Mouse (Mus musculus): ENCODE results near the gene Mdm1.
"Not testable (repeated sequence)": the region's sequence is repeated elsewhere in the genome, so short reads cannot be mapped to it uniquely, and the experiment has no call there.

The Mdm1 gene

DNA sequence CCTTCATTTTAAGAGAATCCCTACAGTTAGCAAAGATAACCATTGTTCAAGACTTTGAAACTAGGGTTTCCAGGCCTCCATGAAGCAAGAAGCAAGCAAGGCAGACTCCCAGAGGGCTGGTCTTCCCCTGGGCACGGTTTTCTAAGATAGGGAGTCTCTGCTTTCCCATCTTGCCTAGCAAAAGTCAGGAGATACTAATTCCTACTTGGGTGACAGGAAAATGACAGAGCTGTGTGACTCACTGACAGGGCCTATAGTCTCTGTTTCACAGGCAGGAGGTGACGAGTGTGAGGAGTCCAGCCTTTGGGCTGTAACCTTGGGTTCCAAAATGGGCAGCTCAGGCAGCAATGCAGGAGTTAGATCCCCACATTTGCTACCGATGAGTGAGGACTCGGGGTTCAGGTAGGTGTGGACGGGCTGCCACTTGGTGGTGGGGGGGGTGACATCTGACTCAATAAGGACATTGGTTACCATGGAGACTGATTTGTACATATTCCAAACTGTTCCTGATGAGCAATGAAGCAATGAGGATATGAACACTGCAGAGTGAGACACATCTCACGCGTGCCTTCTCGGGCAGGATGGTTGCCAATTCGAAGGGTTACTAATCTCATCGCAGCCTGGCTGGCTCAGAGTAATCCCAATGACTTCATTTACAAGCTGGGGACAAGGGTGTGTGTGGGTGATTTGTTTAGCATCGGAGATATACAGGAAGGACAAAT, 19.0 kb upstream of the Mdm1 start:
- no peak for DNase-seq (ENCODE audit: inconsistent age in 2 of 2, low spot score in 1 of 2)

DNA sequence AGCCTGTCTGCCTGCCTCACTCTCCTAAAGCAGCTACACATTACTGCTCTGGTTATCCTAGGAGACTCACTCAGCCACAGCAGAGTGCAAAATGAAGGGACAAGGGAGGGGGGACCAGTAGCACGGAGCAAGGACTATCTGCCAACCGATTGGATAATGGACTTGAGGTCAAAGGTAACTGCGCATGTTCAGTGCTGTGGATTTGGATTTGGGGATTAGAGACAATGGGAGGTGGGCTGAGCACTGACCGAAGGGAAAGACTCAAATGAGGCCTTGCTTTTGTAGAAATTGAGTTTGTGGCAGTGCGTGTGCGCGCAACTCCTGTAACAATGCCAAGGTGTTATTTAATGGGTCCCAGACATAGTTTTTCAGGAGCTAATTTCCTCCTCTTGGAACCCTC, 16.4 kb upstream of the Mdm1 start:
- no peak for DNase-seq (ENCODE audit: inconsistent age in 2 of 2, low spot score in 1 of 2)

DNA sequence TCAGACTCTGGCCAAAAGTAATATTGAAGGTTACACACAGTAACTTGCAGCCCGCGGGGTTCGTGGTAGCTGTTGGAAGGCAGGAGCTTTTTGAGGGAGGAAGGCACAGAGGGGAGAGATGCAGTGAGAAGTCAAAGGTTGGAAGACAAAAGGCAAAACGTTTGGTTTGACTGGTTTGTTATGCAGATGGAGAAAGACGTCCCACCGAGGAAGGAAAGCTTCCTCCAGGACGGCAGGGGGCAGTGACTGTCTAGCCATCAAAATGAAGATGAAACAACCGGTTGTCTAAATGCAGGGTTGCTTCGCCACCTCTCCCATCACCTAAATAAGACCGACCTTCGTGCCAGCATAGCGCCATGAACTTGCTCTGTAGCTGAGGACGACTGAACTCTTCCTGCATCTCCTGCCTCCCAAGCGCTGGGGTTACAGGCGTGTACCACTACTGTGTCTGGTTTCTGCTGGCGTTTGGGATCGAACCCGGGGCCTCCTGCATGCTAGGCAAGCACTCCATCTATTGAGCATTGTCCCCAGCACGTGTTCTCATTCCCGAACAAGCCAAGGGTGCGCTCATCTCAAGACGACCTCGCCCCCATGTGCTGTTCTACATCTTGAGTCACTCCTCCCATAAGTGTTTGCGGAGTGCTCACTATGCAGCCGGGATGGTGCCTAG, 15.7 kb upstream of the Mdm1 start:
- DNase-seq (ENCODE audit: inconsistent age in 2 of 2, low spot score in 1 of 2), result peak in 1 of 2 experiments; percentile 15

DNA sequence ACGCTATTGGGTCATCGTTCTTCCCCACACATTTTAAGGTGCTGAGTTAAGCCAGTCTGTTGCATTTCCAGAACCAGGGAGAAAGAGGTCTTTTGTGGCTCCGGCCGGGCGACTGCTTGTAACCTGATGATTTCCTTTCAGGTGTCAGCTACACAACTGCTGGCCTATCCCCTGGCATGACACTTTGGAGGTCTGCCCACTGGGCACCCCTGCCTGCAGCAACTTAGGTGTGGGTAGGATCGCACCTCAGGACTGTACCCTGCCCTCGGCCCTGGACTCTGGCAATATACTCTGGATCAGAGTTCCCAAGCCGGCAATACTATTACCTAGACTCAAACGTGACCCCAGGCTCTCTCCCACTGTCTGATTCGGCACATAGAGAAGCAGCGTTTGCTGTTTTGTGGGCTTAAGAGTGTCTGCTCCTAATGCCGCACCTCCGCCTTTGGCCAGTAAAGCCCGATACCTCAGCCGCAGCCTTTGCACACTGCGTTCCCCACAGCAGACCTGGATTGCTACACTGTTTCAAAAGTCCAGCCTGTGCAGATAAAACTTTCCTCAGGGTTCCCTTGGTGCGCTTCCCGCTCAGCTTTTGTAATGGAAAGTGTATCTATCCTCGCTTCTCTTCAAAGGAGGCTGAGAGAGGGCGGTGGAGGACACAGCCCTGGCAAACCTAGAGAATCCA, 12.5 kb upstream of the Mdm1 start:
- no peak for DNase-seq (ENCODE audit: inconsistent age in 2 of 2, low spot score in 1 of 2)

DNA sequence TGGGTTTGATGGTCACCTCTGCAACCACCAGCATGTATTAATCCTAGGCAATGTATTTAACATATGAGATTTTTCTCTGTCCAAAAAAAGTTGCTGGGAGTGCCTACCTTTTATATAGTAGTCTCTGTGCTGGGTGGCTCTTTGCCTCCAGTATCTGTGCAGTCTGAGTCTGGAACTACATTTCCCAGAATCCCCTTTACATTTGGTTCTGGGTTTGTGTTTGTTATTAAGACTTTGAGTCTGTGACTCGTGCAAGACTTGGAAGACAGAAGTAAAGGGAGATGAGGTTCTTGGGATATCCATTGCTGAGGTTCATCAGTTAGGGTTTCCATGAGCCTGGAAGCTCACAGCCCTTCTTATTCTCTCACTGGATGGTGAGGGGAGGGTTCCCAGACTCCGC, 11.6 kb upstream of the Mdm1 start:
- peak in 1 of 2 experiments; percentile 13 for DNase-seq (ENCODE audit: inconsistent age in 2 of 2, low spot score in 1 of 2)

DNA sequence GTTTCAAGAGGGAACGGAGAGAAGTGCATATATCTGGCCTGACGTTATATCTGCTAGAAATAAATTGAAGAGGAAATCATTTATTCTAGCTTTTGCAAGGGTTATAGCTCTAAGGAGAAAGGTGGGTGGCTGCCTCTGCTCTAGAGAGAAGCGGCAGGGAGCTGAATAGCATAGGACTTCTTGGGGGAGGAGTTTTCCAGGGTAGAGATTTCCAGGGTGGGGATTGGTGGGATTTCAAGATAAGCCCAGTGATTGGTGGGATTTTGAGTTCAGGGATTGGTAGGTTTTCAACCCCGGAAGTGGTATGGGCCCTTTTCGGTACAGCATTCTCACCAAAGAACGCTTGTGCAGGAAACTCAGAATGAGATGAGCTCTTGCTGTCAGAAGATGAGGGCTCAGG, 8.6 kb upstream of the Mdm1 start:
- DNase-seq (ENCODE audit: inconsistent age in 2 of 2, low spot score in 1 of 2), result no peak

DNA sequence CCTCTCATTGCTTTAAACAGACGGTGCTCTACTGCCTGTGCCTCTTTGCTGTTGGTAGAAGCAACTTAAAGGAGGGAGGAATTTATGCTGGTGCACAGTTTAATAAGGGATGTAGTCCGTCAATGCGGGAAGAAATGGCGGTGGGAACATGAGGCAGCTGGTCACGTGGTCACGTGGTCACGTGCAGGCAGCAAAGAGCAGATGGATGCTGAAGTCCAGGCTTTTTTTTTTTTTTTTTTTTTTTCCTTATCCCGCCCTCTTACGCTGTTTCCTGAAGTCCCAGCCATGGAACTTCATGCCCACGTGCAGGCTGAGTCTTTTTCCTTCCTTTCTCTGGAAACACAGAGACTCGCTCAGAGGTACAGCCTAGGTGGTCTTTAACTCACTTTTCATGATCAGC, 3.1 kb upstream of the Mdm1 start:
- no peak for DNase-seq (ENCODE audit: inconsistent age in 2 of 2, low spot score in 1 of 2)

DNA sequence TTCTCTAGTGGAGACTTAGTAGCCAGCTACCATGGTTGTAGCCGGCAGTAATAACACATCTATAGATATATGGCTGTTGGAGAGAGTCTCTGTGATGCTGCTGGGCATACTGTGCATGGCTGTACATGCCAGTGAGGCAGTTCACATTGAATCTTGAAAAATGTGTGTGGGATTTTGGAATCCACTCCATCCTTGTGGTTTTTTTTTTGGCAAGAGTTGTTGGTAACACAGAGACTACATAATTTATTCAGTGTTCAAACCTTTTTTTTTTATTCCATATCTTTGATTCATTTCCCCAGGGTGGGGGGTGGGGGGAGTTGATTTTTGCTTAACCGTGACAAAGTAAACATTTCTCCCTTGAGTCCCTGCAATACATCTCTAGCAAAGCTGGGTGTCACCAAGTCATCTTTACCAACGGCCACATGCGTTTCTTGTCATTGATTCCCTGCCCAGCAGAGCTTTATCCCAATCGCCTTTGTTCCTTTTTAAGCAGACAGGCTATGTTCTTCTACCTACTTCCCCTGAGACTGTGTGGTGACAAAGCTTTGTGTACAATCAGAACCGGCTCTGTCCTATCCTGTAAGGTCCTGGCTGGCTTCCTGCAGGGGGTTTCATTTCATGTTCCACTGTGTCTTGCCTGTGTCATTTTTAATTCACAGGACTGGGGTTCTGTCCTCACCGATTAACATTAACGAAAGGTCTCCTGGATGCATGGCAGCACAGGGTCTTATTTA, 1.6 kb upstream of the Mdm1 start:
- no peak for DNase-seq (ENCODE audit: inconsistent age in 2 of 2, low spot score in 1 of 2)

DNA sequence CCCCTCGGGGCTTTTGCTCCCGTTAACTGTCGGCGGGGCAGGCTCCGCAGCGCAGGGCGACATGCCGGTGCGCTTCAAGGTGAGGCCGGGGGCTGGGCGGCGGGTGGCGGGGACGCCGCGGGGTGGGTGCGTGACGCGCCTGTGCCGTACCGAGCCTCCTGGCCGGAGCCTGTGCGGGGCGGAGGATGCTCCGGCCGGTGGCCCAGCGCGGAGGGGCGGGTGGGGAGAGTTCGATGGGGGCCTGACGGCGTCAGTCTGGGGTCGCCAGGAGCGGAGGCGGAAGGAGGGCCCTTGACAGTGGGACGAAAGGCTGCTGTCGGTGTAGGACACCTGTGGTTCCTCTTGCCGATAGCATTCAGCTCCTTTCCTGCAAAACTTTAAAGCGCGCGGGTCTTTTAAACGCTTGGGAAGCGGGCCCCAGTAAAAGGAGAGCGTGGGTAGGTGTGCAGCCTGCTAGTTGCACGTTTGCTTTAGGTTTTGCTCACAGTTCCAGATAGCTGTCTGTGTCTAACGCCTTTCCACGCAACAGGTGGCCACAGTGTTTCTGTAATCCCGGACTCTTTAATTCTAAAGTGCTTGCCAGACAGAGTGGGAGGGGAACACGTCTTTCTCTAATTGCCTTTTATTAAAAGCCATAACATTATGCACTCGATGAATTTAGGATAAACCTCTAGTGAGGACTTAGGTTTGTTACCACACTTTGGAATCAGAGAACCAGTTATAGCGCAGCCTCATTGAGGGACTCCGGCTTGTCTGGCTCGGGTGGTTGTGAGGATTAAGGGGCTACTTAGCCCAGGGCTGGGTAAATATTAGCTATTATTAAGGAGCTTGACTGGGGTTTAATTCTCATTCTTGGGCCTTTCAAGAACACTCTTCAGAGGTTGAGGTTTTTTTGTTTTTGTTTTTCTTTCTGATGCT, 532 bp downstream of the Mdm1 start:
- DNase-seq (ENCODE audit: inconsistent age in 2 of 2, low spot score in 1 of 2), result no peak

DNA sequence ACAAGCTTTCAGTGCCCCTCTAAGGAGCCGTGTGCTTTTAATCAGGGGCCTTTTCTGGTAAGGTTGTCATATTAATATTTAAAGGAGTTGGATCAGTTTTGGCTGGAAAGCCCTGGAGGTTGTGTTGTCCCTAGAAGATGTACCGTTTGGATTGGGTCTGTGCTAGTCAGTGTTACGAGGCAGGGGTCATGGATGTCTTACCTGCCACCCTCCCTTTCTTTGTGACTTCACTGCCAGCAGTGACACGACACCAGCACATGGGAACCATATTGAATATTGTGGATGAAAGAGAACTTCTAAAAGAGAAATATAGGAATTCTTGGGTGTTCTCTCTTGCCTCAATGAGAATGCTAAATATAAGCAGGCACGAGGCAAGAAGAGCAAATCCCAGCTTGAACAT, 7.8 kb downstream of the Mdm1 start:
- no peak for DNase-seq (ENCODE audit: inconsistent age in 2 of 2, low spot score in 1 of 2)

DNA sequence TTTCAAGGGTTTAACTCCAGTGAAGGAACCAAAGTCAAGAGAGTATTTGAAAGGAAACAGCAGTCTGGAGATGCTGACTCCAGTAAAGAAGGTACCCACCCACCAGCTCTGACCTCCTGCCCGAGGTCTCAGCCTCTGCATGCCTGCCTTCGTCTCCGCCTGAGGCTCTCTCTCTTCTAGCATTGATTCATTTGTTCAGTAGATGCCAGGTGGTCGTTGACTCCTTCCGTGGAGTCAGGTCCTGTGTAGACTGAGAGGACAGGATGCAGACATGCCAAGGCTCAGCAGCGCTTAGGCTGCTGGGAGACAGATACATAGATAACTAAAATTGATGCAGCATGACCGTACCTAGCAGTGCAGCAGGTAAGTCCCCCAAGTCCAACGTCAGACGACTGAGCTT, 9.3 kb downstream of the Mdm1 start:
- no peak for DNase-seq (ENCODE audit: inconsistent age in 2 of 2, low spot score in 1 of 2)

DNA sequence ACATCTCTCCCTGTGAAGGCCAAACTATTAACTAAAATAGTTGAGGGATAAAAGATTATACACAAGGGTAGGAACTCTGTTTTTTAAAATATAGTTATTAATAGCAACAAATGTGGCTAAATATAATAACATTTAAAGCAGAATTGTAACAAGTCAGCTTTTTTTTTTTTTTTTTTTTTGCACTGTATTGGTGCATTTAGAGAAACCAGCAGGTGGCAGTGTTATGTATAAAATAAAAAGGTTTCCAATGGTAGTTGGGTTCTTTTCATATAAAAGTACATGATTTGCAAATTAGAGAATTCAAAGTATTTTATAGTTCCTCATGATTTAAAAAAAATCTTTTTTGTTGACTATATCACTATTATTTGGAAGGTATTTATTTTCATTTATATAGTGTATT, 14.3 kb downstream of the Mdm1 start:
- DNase-seq (ENCODE audit: inconsistent age in 2 of 2, low spot score in 1 of 2), result no peak

DNA sequence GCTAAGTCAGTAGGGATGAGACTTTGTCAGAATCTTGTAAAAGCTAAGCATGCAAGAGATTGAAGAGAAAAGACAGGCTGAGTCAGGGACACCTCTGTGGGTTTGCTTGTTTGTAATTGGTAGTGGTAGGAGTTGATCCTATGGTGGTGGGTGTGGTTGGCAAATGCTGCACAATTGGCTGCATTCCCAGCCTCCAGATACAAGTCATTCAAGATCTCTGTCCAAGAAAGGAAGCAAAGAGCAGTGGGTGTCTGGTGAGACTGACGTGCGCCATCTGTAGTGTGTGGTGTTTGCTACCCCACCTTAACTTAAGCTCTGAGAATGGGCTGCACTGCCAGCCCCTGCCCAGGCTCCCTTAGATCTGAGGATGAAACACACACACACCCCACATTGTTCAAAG, 19.5 kb downstream of the Mdm1 start:
- DNase-seq (ENCODE audit: inconsistent age in 2 of 2, low spot score in 1 of 2), result no peak

DNA sequence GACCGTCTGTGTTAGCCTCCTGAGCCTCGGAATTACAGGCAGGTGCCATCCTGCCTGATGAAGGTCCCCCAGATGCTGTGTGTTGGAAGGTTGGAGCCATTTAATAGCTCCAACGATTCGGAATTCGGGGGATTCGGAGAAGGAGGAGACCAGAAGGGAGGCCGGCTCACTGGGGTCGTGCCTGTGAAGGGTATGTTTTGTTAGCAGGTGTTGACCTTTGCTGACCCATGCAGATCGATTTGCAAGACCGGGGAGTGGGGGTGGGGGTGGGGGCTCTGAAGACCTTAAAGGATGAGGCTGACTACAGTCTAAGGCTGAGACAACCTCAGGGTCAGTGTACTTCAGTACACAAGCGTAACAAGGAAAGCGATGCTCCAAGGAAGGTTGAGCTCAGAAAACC, 27.6 kb downstream of the Mdm1 start:
- DNase-seq (ENCODE audit: inconsistent age in 2 of 2, low spot score in 1 of 2), result no peak

DNA sequence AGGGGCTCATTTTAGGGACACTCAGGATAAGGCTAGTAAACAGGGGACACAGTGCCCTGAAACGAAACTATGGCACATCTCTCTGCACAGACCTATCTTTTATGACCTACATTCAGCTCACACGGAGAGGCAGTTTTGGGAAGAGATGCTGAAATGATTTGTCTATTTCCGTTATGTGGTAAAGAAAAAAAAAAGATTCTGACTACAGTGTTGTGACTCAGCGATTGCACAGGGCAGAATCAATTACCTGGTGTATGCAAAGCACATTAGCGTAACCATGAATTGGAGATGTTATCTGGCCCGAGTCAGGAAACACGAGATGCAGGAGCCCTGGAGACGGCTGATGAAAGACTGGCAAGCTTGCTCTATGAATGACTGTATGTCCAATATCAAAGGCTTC, 30.8 kb downstream of the Mdm1 start:
- DNase-seq (ENCODE audit: inconsistent age in 2 of 2, low spot score in 1 of 2), result no peak

DNA sequence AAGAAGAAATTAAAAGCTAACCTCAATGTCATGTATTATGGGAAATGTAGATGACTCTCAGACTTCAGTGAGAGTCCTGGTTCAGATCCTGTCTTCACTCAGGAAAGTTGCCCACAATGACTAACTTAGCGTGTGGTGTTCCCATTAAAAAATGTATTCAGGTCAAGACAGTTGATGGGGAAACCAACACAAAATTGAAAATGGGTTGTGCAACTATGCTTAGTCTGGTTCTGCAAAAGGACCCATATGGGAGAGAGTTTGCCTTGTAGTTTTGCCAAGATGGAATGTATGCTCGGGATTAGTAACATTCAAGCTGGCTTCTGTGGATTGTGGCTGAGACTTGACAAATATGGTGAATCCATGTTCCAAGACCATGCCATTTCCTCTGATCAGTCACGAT, 31.3 kb downstream of the Mdm1 start:
- DNase-seq (ENCODE audit: inconsistent age in 2 of 2, low spot score in 1 of 2), result no peak

DNA sequence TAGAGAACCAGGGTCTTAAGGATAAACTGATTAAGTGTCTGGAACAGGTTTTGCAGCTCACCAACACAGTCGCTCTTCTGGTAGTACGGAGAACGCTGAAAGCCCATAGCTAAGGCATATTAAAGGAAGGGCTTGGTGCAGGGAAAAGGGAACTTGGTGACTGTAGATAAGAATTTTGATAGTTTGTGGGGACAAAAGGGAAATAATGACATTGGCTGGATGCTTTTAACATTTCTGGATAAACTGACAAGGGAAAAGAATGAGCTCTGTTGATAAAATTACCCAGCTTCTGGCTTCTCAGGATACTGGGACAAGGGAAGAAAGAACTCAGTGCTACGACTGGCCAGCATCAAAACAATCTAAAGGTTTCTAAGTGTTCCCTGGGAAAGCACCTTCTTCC, 33.9 kb downstream of the Mdm1 start:
- DNase-seq (ENCODE audit: inconsistent age in 2 of 2, low spot score in 1 of 2), result not testable (repeated sequence)

DNA sequence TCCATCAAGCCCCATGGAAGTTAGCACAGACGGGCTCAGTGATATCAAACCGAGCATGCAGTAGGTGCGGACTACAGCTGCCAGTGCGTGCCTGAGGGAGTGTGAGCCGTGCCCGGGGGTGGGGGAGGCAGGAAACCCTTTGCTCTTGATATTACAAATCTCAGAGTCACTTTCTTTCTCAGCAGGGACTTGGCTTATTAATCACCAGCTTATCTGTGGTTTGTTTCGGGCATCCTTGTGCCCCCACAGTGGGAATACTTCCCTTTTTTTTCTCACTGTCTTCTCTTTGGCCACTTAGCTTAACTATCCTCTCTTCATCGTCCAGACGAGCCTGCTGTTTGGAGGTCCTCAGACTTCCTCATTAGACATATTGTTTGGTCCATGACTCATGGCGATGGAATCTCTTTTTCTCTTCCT, 37.1 kb downstream of the Mdm1 start:
- no peak for DNase-seq (ENCODE audit: inconsistent age in 2 of 2, low spot score in 1 of 2)

DNA sequence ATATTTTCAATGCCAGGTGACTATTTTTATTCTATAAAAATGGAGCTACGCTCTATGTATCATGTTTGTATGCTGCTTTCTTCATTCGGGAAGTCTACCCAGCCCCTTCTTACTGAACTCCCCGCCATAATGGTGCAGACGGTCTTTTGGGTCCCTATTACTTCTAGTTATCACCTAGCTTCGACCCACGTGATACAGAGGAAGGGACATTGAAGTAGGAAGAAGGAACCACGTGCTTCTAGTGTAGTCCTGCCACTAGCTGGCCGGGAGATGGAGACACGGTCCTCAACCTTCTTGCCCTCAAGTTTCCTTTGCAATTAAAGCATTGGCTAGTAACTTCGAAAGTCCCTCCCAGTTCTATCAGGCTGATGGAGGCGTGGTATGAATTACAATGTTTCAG, 37.7 kb downstream of the Mdm1 start:
- DNase-seq (ENCODE audit: inconsistent age in 2 of 2, low spot score in 1 of 2), result no peak

DNA sequence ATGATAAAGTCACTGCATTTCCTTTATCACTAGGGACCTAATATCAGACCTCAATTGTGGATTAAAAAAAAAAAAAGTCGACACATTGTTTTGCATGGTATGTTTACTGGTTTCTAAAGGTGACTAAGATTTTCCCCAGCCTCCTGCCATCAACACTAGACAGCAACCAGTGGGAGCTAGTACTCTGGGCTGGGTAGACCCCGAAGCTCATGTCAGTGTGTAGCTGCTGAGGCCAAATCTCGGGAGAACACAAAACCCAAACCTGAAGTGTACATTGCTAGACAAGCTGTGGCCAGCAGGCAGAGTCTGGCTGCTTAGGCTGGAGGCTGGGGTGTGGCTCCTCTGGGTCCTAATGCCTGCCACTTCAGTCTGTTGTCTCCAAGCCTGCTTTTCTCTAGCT, 53.5 kb downstream of the Mdm1 start:
- DNase-seq (ENCODE audit: inconsistent age in 2 of 2, low spot score in 1 of 2), result not testable (repeated sequence)

DNA sequence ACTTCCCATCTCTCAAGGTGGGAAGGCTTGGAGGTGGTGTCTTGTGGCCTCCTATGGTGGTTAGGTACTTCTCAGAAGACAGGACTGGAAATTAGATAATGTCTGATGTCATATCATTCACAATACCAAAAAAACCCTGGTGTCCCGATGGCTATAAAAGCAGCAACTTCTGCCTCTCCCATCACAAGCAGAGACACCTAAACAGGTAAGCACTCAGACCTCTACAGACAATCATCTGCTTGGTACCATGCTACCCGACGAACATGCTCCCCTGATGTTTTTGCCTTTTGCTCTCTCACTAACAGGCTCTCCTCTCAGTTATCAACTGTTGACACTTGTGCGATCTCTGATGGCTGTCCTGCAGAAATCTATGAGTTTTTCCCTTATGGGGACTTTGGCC, 63.0 kb downstream of the Mdm1 start, which contains the start of gene Il22:
Il22 (plus strand) TSS at position 301 of the 400 bp plus-strand sequence.
- DNase-seq (ENCODE audit: inconsistent age in 2 of 2, low spot score in 1 of 2), result no peak

All from adrenal gland, adult (tissue).